Mouse (Mus musculus) adrenal gland, postnatal 0 days (tissue): ENCODE measurements around the gene Gm26566. TPM values are rescaled to one million over a fixed set of nuclear protein-coding genes. Genes with fewer than 3 reads are reported as not detected.

Source experiments
- polyA plus RNA-seq: library from polyadenylated mRNA; unstranded; fragments of >200 nt; fragmentation: Nextera tagmentation; extraction: Ambion mirVana; gene quantifications from 2 replicates; pipeline ENCODE4 v1.2.1, GENCODE M21; 2015

Gm26566 gene
- polyA plus RNA-seq: 0.43 and 0.80 TPM in 2 replicates

GRCm38 (mm10) chr4:88721791-88722721 lies at the start of gene Gm26566, which contains the start of gene Klhl9:
Gene Gm26566, plus strand, starts transcription at chr4:88721805.
Gene Klhl9, minus strand, starts transcription at chr4:88722465.

GRCm38 (mm10) chr4:88676824-88677223 lies 44.8 kb upstream of the Gm26566 start, which contains the start of gene Ifna16:
Gene Ifna16, minus strand, starts transcription at chr4:88676924.

GRCm38 (mm10) chr4:88683812-88684211 lies 37.8 kb upstream of the Gm26566 start, which contains the start of gene Ifna2:
Gene Ifna2, minus strand, starts transcription at chr4:88683912.

GRCm38 (mm10) chr4:88691259-88691658 lies 30.3 kb upstream of the Gm26566 start, which contains the start of gene Ifnab:
Gene Ifnab, minus strand, starts transcription at chr4:88691359.

GRCm38 (mm10) chr4:88754818-88755340 lies 33.3 kb downstream of the Gm26566 start, which contains the start of gene Gm13271:
Gene Gm13271, plus strand, starts transcription at chr4:88754868.

GRCm38 (mm10) chr4:88759610-88760268 lies 38.1 kb downstream of the Gm26566 start, which contains the start of gene Gm13283:
Gene Gm13283, plus strand, starts transcription at chr4:88760119.

Other genes starting within 250 kb of the Gm26566 start
- not detected in 2 replicates for gene Ifnb1, start 199.0 kb upstream of the Gm26566 start, polyA plus RNA-seq
- gene Ifna15, start 163.6 kb upstream of the Gm26566 start, polyA plus RNA-seq: not detected in 2 replicates
- not detected in 2 replicates for gene Ifna14, start 150.0 kb upstream of the Gm26566 start, polyA plus RNA-seq
- gene Ifna9, start 129.4 kb upstream of the Gm26566 start, polyA plus RNA-seq: not detected in 2 replicates
- not detected in 2 replicates for gene Ifna12, start 118.4 kb upstream of the Gm26566 start, polyA plus RNA-seq
- gene C87499, start 87.4 kb upstream of the Gm26566 start, polyA plus RNA-seq: not detected in 2 replicates
- gene Ifna13, start 77.3 kb upstream of the Gm26566 start, polyA plus RNA-seq: not detected in 2 replicates
- not detected in 2 replicates for gene Ifna16, start 44.9 kb upstream of the Gm26566 start, polyA plus RNA-seq
- gene Ifna2, start 37.9 kb upstream of the Gm26566 start, polyA plus RNA-seq: not detected in 2 replicates
- not detected in 2 replicates for gene Ifnab, start 30.4 kb upstream of the Gm26566 start, polyA plus RNA-seq
- 46.9 and 55.5 TPM in 2 replicates for gene Klhl9, start 660 bp downstream of the Gm26566 start, polyA plus RNA-seq
- not detected in 2 replicates for gene Gm13271, start 33.1 kb downstream of the Gm26566 start, polyA plus RNA-seq
- 0.28 TPM in 1 of 2 replicates, not detected in the other for gene Gm13283, start 38.3 kb downstream of the Gm26566 start, polyA plus RNA-seq
- gene Gm13290, start 52.0 kb downstream of the Gm26566 start, polyA plus RNA-seq: 0.35 TPM in 1 of 2 replicates, not detected in the other
- not detected in 2 replicates for gene Gm13289, start 55.1 kb downstream of the Gm26566 start, polyA plus RNA-seq
- gene Gm13272, start 58.0 kb downstream of the Gm26566 start, polyA plus RNA-seq: not detected in 2 replicates
- gene Ifnz, start 60.3 kb downstream of the Gm26566 start, polyA plus RNA-seq: not detected in 2 replicates
- gene Gm13276, start 63.9 kb downstream of the Gm26566 start, polyA plus RNA-seq: not detected in 2 replicates
- not detected in 2 replicates for gene Gm13277, start 66.8 kb downstream of the Gm26566 start, polyA plus RNA-seq
- gene Gm13278, start 69.7 kb downstream of the Gm26566 start, polyA plus RNA-seq: not detected in 2 replicates
- gene Gm13275, start 72.7 kb downstream of the Gm26566 start, polyA plus RNA-seq: not detected in 2 replicates
- not detected in 2 replicates for gene Gm13279, start 75.6 kb downstream of the Gm26566 start, polyA plus RNA-seq
- 0.70 and 1.2 TPM in 2 replicates for gene Gm13285, start 77.9 kb downstream of the Gm26566 start, polyA plus RNA-seq
- not detected in 2 replicates for gene Gm13287, start 81.4 kb downstream of the Gm26566 start, polyA plus RNA-seq
- not detected in 2 replicates for gene Gm13288, start 83.7 kb downstream of the Gm26566 start, polyA plus RNA-seq
- gene Ifna7, start 94.4 kb downstream of the Gm26566 start, polyA plus RNA-seq: not detected in 2 replicates
- gene Ifna11, start 98.2 kb downstream of the Gm26566 start, polyA plus RNA-seq: not detected in 2 replicates
- gene Ifna6, start 105.6 kb downstream of the Gm26566 start, polyA plus RNA-seq: not detected in 2 replicates
- gene Ifna5, start 113.7 kb downstream of the Gm26566 start, polyA plus RNA-seq: not detected in 2 replicates
- not detected in 2 replicates for gene Ifna4, start 120.1 kb downstream of the Gm26566 start, polyA plus RNA-seq
- gene Ifna1, start 128.3 kb downstream of the Gm26566 start, polyA plus RNA-seq: not detected in 2 replicates
- not detected in 2 replicates for gene Ifne, start 158.4 kb downstream of the Gm26566 start, polyA plus RNA-seq